Mouse (Mus musculus) cerebellum, adult 18-20 months (tissue): ENCODE results near the gene Tgif2lx2.
"Not testable (repeated sequence)": the region's sequence is repeated elsewhere in the genome, so short reads cannot be mapped to it uniquely, and the experiment has no call there.

Experiments used
- DNase-seq, 2 experiments: peaks; one replicate each; pipeline ENCODE4 v3.0.0; 2021

Tgif2lx2 gene

DNA sequence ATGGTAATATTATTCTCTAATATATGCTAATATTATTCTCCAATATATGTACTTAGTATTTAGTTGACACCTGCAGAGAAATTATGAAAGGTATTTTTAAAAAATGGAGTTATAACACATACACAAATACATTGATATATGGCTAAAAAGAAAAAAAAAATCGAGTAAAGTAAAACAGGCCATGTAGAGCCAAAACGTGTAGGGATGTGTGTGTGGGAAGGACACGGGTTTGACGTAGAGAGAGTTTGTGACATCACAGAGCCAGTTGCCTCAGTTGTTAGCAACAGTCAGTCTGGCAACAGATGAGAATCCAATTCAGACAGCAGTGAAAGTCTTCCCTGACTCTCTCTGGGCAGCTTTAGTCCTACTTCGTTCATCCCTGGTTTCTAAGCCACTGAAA is at the start of gene Tgif2lx2:
Gene Tgif2lx2, plus strand, starts transcription at position 301 of the 400 bp plus-strand sequence.
- DNase-seq, result not testable (repeated sequence)
